Mouse (Mus musculus): ENCODE results near the gene Kcna10. TPM values are rescaled to one million over a fixed set of nuclear protein-coding genes. Genes with fewer than 3 reads are reported as not detected.

Kcna10 gene
- total and polyA plus RNA-seq, 2 experiments from 2014 or later, result not detected

- no peak for ATAC-seq (ENCODE audit: insufficient read depth, low read depth)
- DNase-seq (ENCODE audit: low spot score), result no peak
- H3K27me3 ChIP-seq (ENCODE audit: control insufficient read depth, insufficient read depth, low read length), result 0 out of 2 replicates have a peak, but pooled peaks cover 4% of the 10 kb centered on the region
- no peak overlapping the region for H3K27ac ChIP-seq (ENCODE audit: low read depth)
- H3K4me1 ChIP-seq (ENCODE audit: control insufficient read depth, insufficient read depth), result no peaks in the 10 kb centered on the region
- no peak overlapping the region for H3K9ac ChIP-seq (replicated peaks; ENCODE audit: low read depth, low read length)
- WGBS, result 48% methylated on average over 14 of the region's 14 CpGs
- no peak overlapping the region for H3K4me2 ChIP-seq (ENCODE audit: low read depth, low read length)
- H3K4me3 ChIP-seq (ENCODE audit: low read depth, low read length), result no peak overlapping the region
- no peaks in the 10 kb centered on the region for H3K9me3 ChIP-seq (replicated peaks; ENCODE audit: control insufficient read depth, low read length)
- TF ChIP-seq EP300 (IDR thresholded peaks at IDR 0.05; ENCODE audit: low read depth) (no peak), CTCF (IDR thresholded peaks at IDR 0.05; ENCODE audit: low read depth) (no peak)
- no peaks in the 10 kb centered on the region for H3K36me3 ChIP-seq (replicated peaks; ENCODE audit: control insufficient read depth, insufficient read depth, low read length)
These were observed 58.7 kb downstream of the Kcna10 start for GRCm38 (mm10) chr3:107241389-107242094.

Other genes with a start within 250 kb of the Kcna10 start
- 1.7 TPM in 1 of 2 replicates, not detected in the other for gene Kcna3, start 146.9 kb upstream of the Kcna10 start, total RNA-seq (2014; rRNA removed; ENCODE audit: low replicate concordance)
- 0.10 and 0.19 TPM in 2 replicates for gene Kcna3, start 146.9 kb upstream of the Kcna10 start, polyA plus RNA-seq (2015; fragmentation: Nextera tagmentation; extraction: Ambion mirVana)
- 0.99 and 1.2 TPM in 2 replicates for gene Kcna2, start 81.9 kb upstream of the Kcna10 start, total RNA-seq (2014; rRNA removed; ENCODE audit: low replicate concordance)
- gene Kcna2, start 81.9 kb upstream of the Kcna10 start, polyA plus RNA-seq (2015; fragmentation: Nextera tagmentation; extraction: Ambion mirVana), result 0.01 and 0.07 TPM in 2 replicates
- 0.53 TPM in 1 of 2 replicates, not detected in the other for gene Cym, start 38.7 kb downstream of the Kcna10 start, total RNA-seq (2014; rRNA removed; ENCODE audit: low replicate concordance)
- gene Cym, start 38.7 kb downstream of the Kcna10 start, polyA plus RNA-seq (2015; fragmentation: Nextera tagmentation; extraction: Ambion mirVana), result 0.15 and 0.22 TPM in 2 replicates
- gene A630076J17Rik, start 47.6 kb downstream of the Kcna10 start, total RNA-seq (2014; rRNA removed; ENCODE audit: low replicate concordance), result 0.15 TPM in 1 of 2 replicates, not detected in the other
- gene A630076J17Rik, start 47.6 kb downstream of the Kcna10 start, polyA plus RNA-seq (2015; fragmentation: Nextera tagmentation; extraction: Ambion mirVana), result 0.11 and 0.25 TPM in 2 replicates
- not detected in 2 replicates for gene Prok1, start 56.7 kb downstream of the Kcna10 start, total RNA-seq (2014; rRNA removed; ENCODE audit: low replicate concordance)
- not detected in 2 replicates for gene Prok1, start 56.7 kb downstream of the Kcna10 start, polyA plus RNA-seq (2015; fragmentation: Nextera tagmentation; extraction: Ambion mirVana)
- 114 and 126 TPM in 2 replicates for gene Lamtor5, start 95.8 kb downstream of the Kcna10 start, total RNA-seq (2014; rRNA removed; ENCODE audit: low replicate concordance)
- 187 and 193 TPM in 2 replicates for gene Lamtor5, start 95.8 kb downstream of the Kcna10 start, polyA plus RNA-seq (2015; fragmentation: Nextera tagmentation; extraction: Ambion mirVana)
- gene Slc16a4, start 108.2 kb downstream of the Kcna10 start, total RNA-seq (2014; rRNA removed; ENCODE audit: low replicate concordance), result 2.1 TPM in 1 of 2 replicates, not detected in the other
- gene Slc16a4, start 108.2 kb downstream of the Kcna10 start, polyA plus RNA-seq (2015; fragmentation: Nextera tagmentation; extraction: Ambion mirVana), result 0.90 and 0.91 TPM in 2 replicates
- 22.8 and 25.5 TPM in 2 replicates for gene Rbm15, start 150.6 kb downstream of the Kcna10 start, total RNA-seq (2014; rRNA removed; ENCODE audit: low replicate concordance)
- gene Rbm15, start 150.6 kb downstream of the Kcna10 start, polyA plus RNA-seq (2015; fragmentation: Nextera tagmentation; extraction: Ambion mirVana), result 8.3 and 8.4 TPM in 2 replicates